Mouse (Mus musculus) testis, adult 10 weeks (tissue): ENCODE data around the gene Cgnl1. TPM values are rescaled to one million over a fixed set of nuclear protein-coding genes. Genes with fewer than 3 reads are reported as not detected.

ENCODE experiments used
- polyA plus RNA-seq: library from polyadenylated mRNA; stranded (reverse); fragments of 350-450 nt; fragmentation: Illumina TruSeq; extraction: RNeasy Lipid Tissue Mini Kit (QIAGEN cat#74804); gene quantifications from one replicate; pipeline ENCODE4 v1.2.3, GENCODE M21; 2014; ENCODE audit warnings: low read depth, low replicate concordance

Cgnl1 gene
- polyA plus RNA-seq, result 7.9 TPM

DNA sequence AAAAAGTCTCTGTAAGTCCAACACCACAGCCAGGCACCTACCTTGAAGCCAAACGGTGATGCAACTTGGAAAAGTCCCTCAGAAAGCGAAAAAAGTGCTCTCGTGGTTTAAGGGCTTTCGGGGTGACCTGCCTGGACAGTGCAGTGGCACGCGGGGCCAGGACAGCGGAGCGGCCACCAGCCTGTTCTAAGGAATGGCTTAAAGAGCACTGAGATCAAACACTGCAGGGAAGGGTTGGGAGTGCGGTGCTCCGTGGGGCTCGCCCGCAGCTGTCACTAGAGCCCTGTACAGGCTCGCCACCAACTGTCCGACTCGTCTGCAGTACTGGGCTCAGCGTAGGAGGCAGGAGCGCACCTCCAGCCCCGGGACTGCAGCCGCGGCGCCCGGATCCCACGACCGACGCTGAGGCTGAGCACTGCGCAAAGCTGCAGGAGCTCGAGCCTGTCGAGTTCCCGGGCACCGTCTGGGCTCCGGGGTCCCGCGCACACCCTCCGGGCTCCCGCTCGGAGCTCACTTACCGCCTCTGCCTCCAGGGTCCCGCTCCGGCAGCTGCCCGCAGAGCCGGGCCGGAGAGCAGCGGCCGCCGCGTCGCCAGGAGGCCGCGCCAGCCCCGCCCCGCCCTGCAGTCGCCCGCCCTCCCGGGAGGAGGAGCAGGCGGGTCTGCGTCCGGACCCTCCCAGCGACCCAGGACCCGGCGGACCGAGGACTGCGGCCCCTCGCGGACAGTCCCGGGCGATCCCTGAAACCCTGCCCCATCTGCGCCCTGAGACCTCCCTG lies at the start of gene Cgnl1:
Gene Cgnl1, minus strand, starts transcription at position 612 of the 777 bp plus-strand sequence.

DNA sequence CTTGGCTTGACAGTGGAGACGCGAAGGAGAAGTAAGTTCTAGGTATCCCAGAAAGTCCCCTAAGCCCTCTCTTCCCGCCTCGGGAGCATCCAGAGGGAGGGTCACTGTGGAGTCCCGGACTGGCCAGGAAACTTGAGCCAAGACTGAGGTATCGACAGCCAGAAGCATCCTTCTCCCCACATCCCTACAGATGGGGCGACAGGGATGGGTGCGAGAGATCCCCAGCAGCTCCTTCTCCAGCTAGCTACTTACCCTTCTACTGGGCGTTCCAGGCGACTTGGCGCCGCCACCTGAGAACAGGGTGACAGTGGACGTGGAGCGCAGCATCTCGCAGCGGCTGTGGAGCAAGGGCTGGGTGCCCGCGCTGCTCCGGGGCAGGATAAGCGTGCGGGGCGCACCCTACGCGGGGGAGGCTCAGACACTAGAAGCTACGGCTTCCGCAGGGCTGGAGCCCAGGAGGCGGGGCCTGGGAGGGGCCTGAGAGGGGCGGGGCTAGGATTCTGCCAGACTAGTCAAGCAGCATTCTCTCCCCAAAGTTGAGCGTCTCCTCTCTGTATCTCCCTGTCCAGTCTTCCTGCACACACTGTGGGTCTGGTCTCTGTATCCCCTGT lies 179.4 kb downstream of the Cgnl1 start, which contains the start of gene Myzap:
Gene Myzap, minus strand, starts transcription at position 423 of the 611 bp plus-strand sequence.

Other genes with a start within 250 kb of the Cgnl1 start
- gene Myzap, start 179.2 kb downstream of the Cgnl1 start, polyA plus RNA-seq, result 6.4 TPM